Mouse (Mus musculus) cerebral cortex, adult 2 months (tissue): ENCODE measurements around the gene Lrrc8d.

Source experiments
- WGBS: fragments of 180-500 bp; shearing (Covaris S2); methylation state at CpG from one replicate; pipeline ENCODE4 v1.1.7; 2018; 5-methylcytosine and 5-hydroxymethylcytosine counted together

Lrrc8d gene

DNA sequence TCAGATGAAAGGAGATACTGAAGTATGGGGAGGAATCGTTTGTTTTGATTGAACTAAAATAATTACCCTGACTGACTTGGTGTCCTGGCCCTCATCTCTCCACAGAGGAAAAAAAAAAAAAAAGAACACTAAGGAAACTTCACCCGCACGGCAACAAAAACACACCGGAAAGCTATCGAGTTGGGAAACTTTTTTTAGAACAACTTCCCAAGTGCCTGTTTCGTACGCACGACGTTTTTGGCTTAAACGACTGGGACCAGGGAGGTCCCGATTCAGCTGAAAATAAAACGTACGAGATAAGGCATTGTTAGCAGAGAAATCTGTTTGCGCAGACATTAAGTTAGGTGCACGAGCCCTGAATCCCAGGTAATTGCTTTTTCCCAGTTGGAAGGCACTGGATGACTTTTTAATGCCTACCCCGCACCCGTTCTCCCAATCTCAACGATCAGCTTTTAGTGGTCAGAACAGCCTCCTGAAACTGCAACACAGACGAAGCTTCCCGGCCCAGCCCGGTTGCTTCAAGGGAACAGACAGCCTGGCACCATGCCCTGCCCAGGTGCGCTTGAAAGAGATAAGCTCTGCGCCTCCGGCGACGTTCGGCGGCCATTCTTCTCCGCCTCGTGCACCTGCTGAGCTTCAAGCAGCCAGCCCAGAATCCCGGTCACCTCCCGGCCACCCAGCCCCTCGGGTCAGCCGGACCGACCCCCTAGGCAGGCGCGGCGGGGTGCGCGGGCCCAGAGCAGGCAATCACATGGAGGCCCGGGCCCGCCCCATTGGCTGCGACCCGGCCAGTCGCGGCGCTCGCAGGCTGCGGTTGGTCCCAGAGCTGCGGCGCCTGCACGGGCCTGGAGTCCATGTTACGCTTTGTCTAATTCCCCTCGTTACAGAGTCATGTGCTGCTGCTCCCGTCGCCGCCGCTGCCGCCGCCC is at the start of gene Lrrc8d:
TSS of gene Lrrc8d (plus strand) at position 829 of the 929 bp plus-strand sequence.
- WGBS = 2% methylated on average over 60 of the region's 60 CpGs

DNA sequence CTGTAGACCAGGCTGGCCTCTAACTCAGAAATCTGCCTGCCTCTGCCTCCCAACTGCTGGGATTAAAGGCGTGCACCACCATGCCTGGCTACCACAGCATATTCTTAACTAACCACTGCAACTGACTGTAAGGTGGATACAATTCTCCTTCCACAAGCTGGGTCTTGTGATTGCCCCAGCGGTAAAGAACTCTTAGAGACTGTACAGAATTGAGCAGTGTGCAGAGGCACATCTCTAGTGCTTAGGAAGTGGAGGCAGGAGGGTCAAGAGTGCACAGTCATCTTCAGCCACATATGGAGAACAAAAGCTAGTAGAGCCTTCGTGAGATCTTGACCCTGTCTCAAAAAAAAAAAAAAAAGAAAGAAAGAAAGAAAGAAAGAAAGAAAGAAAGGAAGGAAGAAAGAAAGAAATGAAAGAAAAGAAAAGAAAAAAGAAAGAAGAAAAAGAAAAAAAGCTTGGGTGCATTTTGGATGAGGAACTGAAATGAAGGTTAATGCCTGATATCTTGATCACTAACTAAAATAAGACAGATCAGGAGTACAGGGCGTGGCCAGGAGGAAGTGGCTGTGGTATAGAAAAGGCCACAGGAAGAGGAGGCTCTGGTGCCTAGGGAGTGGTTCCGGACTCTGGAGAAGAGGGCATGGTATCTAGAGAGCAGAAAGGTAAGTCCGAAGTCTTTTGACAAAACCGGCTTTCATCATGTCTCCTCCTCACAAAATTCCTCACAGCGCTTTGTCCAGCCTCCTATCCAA is 48.9 kb upstream of the Lrrc8d start:
- WGBS = 87% methylated on average over 8 of the region's 8 CpGs

GRCm38 (mm10) chr5:105651561-105651991 is 48.2 kb upstream of the Lrrc8d start:
- WGBS = 81% methylated on average over 11 of the region's 11 CpGs

GRCm38 (mm10) chr5:105654237-105655063 is 45.3 kb upstream of the Lrrc8d start:
- 29% methylated on average over 15 of the region's 15 CpGs for WGBS

DNA sequence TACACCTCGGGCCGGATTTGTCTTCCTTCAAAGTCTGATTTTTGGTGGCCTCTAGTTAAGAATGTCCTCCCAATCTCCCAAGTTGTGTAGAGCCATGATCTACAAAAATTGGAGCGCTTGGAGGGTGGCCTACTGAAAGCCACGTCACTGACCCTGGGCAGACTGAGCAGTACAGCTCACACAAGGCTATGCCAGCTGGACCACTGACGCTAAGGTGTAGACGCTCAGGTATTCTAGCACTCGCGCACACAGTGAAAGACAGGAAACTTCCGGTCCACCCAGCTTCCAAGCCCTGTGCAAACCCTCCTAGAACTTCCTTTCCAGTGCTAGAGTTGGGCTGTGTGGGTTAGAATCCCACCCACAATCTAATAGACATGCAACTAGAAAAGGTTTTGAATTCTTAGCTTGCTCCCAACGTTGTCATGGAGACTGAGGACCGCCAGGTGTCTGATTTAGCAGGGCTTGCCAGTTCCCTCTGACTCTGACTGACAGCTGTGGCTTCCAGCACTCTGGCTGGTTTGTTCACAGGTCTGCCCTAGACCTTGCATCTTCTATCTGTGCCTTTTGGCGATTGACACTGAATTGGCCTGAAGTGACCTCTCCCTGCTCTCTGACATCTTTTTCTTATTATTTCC is 44.6 kb upstream of the Lrrc8d start:
- 62% methylated on average over 12 of the region's 12 CpGs for WGBS

- 91% methylated on average over 5 of the region's 5 CpGs for WGBS
Measured at GRCm38 (mm10) chr5:105661894-105662293, 37.9 kb upstream of the Lrrc8d start.

DNA sequence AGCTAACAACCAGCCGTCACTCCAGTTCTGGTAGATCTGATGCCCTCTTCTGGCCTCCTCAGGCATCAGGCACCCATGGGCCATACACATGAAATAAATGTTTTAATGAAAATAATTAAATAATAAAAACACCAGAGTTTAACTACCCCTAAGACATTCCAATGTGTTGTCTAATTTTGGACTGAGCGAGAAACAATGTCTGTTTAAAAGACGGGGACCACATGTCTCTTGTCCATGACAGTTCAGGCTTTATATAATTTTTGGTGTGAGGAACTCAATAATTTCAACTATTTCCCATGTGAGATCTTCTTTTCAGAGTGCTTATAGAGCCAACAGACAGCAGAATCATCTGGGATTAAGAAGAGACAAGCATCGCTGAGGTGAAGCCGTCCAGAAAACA is 32.8 kb upstream of the Lrrc8d start:
- WGBS = 95% methylated on average over 5 of the region's 5 CpGs

DNA sequence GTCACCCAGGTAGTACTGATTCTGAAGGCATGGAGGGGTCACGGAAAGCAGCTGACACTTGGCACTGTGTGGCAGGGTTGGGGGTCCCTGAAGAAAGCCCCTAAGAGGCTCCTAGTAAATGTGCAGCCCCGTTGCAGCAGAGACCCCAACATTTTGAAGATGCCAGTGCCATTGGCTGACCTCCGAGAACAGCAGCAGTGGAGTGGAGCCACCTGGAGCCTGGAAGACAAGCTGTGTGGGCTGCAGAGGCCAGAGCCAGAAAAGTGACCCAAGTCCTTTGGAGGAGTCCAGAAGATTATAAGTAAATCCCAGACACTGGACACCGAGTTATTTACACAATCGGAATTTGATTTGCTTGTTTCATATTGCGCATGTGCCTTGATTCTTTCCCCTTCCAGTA is 32.4 kb upstream of the Lrrc8d start:
- WGBS = 95% methylated on average over 6 of the region's 6 CpGs

DNA sequence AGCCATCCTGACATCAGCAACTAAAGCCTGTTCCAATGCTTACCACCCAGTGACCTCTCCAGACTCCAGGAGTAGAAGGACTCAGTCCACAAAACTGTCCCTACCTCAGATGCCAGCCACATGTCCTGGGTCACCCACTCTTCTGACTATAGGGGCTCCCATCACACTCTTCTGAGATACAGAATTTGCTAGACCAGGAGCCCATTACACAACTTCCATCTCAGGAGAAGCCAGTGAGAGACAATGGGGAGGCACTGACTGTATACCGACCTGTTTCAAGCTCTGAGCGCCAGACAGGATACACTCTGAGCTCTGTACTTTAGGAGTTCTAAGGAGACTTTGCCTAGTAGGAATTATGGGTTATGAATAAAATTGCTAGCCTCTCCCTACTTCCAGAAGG is 30.7 kb upstream of the Lrrc8d start:
- WGBS = 91% methylated on average over 2 of the region's 2 CpGs

- 70% methylated on average over 10 of the region's 10 CpGs for WGBS
Measured at GRCm38 (mm10) chr5:105669508-105670353, 30.0 kb upstream of the Lrrc8d start.

DNA sequence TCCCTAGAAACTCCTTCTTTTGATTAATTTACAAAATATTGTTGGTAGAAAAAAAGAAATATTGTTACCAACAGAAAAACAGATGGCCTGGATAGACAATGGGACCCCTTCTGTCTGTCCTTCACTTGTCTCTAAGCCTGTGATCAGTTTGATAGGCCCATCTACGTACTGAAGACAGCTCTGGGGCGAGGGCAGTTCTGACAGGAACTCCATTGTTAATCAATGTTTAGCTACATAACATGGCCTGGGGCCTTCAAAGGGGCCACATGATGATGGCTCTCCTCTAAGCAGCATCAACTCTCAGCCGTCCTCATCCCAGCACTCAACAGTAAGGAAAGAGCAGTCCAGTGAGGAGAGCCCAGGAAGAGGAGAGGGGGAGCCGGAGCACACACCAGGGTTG is 27.4 kb upstream of the Lrrc8d start:
- WGBS = 85% methylated on average over 4 of the region's 4 CpGs

- 97% methylated on average over 4 of the region's 4 CpGs for WGBS
Measured at GRCm38 (mm10) chr5:105675511-105675910, 24.3 kb upstream of the Lrrc8d start.

DNA sequence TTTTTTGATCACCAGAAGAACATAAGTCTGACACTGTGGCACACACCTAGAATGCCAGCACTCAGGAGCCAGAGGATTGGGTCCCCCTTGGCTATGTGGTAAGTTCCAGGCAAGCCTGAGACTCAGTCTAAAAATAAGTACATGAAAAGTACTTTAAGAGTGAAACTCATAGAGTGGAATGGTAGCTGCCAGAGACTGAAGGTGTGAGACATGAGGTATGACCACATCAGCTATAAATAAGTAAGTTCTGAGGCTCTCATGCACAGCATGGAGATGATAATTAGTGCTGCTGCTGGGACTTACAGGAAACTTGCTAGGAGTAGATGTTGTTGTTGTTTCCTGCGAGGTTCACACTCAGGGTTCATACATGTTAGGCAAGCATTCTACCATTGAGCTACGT is 22.7 kb upstream of the Lrrc8d start:
- 87% methylated on average over 2 of the region's 2 CpGs for WGBS

GRCm38 (mm10) chr5:105678243-105678642 is 21.5 kb upstream of the Lrrc8d start:
- 85% methylated on average over 8 of the region's 8 CpGs for WGBS

DNA sequence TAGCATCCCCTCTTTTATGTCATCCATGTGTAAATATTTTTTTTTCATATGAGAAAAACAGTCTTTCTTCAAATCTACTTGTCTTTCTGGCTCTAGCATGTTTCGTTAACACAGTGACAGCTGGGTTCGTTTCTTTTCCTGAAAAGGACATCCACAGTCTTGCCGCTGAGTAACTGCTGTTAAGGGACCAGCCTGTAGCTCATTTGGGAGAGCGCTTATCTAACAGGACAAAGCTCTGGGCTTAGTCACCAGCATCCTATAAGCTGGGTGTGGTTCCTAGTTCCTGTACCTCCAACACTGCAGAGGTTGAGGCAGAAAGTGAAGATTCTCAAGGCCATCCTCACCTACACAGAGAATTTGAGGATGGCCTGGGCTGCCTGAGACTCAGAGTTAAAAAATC is 20.5 kb upstream of the Lrrc8d start:
- 52% methylated on average over 4 of the region's 4 CpGs for WGBS

DNA sequence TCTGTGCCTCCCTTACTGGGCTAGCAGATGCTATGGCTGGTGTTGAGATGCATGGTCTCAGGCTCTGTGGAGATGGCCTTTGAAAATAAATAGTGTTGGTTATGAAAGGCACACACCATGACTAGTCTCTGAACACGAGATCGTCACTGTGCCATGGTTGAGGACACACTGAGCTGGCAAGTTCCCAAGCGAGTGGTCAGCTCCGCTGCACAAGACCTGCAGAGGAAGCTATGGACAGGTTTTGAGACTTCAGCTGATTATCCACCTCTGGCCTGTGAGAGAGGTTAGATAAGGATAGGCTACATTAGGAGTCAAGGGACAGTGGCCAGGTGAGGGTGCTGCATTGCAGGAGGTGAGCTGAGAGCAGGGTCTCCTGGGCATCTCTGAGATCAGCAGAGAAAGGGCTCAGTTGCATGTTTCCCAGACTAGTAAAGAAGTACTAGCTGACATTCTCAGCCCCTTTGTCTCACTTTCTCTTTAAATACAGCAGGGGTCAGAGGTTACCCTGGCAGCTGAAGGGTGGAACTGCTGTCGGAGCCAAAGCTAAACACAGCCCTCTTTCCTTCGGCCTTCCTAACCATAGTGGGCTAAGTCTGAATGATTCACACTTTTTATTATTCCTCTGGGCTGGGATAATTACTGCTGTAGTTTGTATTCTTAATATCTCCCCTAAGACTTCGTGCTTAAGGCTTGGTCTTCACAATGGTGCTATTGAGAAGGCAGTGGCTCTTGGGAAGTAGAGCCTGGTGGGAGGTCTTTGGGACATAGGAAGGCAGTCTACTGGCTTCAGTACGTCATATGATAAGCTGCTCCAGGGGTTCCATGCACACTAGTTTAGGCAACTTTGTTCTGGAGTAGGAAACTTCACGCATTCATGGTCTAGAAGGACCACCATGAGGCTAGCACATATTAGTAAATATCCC is 19.6 kb upstream of the Lrrc8d start:
- 80% methylated on average over 9 of the region's 9 CpGs for WGBS

- 59% methylated on average over 9 of the region's 9 CpGs for WGBS
Measured at GRCm38 (mm10) chr5:105682143-105682611, 17.6 kb upstream of the Lrrc8d start.

- WGBS = 78% methylated on average over 4 of the region's 4 CpGs
Measured at GRCm38 (mm10) chr5:105683912-105684350, 15.8 kb upstream of the Lrrc8d start.
